Mouse (Mus musculus) kidney, embryonic 15.5 days (tissue): Measurements from ENCODE around the gene 4930470P17Rik. TPM values are rescaled to one million over a fixed set of nuclear protein-coding genes. Genes with fewer than 3 reads are reported as not detected.
"Not testable (repeated sequence)": the region's sequence is repeated elsewhere in the genome, so short reads cannot be mapped to it uniquely, and the experiment has no call there.

ENCODE experiments used
- ATAC-seq: fragments of 200-750 bp; cut with Nextera tagmentation; replicated peaks from 2 replicates; pipeline ENCODE4 v1.8.0; 2017; ENCODE audit warnings: moderate TSS enrichment; ENCODE audit not compliant: low FRiP score
- H3K27ac ChIP-seq: fragments of 300-500 bp; sonication (generic); 2 replicates; pipeline ENCODE4 v1.5.1; 2015; ENCODE audit warnings: mild to moderate bottlenecking, inconsistent platforms
- H3K27me3 ChIP-seq: fragments of 300-500 bp; sonication (generic); 2 replicates; pipeline ENCODE4 v1.6.1; 2015; ENCODE audit warnings: inconsistent platforms
- H3K36me3 ChIP-seq: fragments of 300-500 bp; sonication (generic); 2 replicates; pipeline ENCODE4 v1.6.1; 2015; ENCODE audit warnings: inconsistent platforms
- H3K4me1 ChIP-seq: fragments of 300-500 bp; sonication (generic); 2 replicates; pipeline ENCODE4 v1.6.1; 2015; ENCODE audit warnings: inconsistent platforms
- H3K4me2 ChIP-seq: fragments of 300-500 bp; sonication (generic); 2 replicates; pipeline ENCODE4 v1.6.1; 2015; ENCODE audit warnings: moderate library complexity, mild to moderate bottlenecking, inconsistent platforms
- H3K4me3 ChIP-seq: fragments of 300-500 bp; sonication (generic); replicated peaks from 2 replicates; pipeline ENCODE4 v1.5.1; 2015; ENCODE audit warnings: mild to moderate bottlenecking, inconsistent platforms
- H3K9ac ChIP-seq: fragments of 300-500 bp; sonication (generic); 2 replicates; pipeline ENCODE4 v1.6.1; 2015; ENCODE audit warnings: mild to moderate bottlenecking, inconsistent platforms
- H3K9me3 ChIP-seq: fragments of 300-500 bp; sonication (generic); replicated peaks from 2 replicates; pipeline ENCODE4 v1.6.1; 2016; ENCODE audit warnings: inconsistent platforms
- WGBS: fragments of 180-500 bp; shearing (Covaris S2); methylation state at CpG from one replicate; pipeline ENCODE4 v1.1.7; 2015; ENCODE audit warnings: mixed read lengths; 5-methylcytosine and 5-hydroxymethylcytosine counted together
- polyA plus RNA-seq: library from polyadenylated mRNA; unstranded; fragments of >200 nt; fragmentation: Nextera tagmentation; extraction: Ambion mirVana; gene quantifications from 2 replicates; pipeline ENCODE4 v1.2.1, GENCODE M21; 2015

Gene 4930470P17Rik
- polyA plus RNA-seq, 1 experiment from 2014 or later: not detected

DNA sequence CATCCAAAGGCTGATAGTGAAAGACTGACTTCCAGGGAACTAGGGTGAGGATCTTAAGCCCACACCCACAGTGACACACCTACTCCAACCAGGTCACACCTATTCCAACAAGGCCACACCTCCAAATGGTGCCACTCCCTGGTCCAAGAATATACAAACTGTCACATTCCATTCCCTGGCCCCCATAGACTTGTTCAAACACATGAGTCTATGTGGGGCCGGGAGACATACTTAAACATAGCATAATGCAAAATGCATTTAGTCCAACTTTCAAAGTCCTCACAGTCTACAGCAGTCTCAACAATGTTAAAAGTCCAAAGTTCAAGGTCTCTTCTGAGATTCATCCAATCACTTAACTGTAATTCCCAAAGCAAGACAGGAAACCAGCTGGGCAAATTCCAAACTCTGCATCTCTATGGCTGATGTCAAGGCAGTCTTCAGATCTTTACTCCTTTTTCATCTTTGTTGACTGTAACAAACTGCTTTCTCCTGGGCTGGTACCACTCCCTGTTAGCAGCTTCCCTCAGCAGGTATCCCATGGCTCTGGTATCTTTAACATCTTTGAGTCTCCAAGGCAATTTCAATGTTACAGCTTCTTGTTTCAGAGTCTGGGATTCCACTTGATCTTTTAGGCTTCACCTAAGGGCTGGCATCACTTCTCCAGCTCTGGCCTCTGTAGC, 22.5 kb upstream of the 4930470P17Rik start:
- H3K9ac ChIP-seq, H3K27ac ChIP-seq, H3K36me3 ChIP-seq, H3K4me2 ChIP-seq, H3K9me3 ChIP-seq, H3K4me3 ChIP-seq, H3K27me3 ChIP-seq, H3K4me1 ChIP-seq, ATAC-seq: not testable (repeated sequence)
- WGBS: 89% methylated on average over 1 of the region's 1 CpGs

DNA sequence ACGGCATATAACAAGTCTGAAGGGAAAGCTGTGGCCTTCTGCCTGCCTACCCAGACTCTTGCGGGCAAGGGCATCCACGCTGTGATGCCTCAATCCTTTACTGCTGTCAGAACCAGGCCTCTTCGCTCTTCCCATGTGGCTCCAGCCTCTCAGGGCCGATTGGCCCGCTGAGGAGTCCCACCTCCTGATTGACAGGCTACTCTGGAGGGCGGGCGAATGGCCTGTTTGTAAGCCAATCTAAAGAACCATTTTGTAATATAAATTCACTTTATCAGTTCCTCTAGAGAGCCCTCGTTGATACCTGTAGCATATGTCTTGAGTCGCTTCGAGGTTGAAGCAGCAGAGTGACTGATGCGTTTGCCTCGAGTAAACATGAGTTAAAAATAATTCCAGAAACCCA, 21.2 kb upstream of the 4930470P17Rik start:
- 91% methylated on average over 13 of the region's 13 CpGs for WGBS
- Histone ChIP-seq H3K4me2 (no peak overlapping the region), H3K4me3 (no peak overlapping the region), H3K9me3 (no peaks in the 10 kb centered on the region), H3K9ac (no peak overlapping the region), H3K27ac (no peak overlapping the region), H3K27me3 (no peaks in the 10 kb centered on the region), H3K4me1 (no peaks in the 10 kb centered on the region), H3K36me3 (no peaks in the 10 kb centered on the region)
- no peak for ATAC-seq

DNA sequence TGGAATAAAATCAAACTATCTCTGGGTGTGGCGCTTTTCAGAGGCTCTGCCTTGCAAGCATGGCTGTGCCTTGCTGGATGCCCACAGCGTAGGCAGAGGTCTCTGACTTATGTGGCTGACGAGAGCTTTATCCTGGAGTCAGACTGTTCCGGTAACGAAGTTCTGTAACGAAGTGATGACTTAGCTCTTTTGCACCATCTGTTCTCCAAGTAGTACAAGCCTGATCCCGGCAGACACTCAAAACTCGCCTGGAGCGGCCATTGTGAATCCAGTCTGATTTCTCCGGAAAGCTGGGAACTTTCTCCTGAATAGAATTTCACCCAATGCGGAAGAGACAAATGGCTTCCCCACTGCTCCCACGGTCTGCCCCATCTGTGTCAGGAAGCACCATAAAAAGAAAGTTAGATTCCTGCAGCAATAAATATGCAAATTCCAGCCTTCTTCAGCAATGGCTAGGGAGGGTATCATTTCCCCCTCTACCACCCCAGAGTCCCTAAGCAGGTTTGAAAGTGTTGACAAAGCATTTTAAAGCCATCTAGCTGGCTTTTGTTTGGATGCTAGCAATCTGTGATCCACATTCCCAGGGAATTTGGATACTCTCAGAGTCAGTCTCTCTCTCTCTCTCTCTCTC, 17.2 kb upstream of the 4930470P17Rik start:
- Histone ChIP-seq H3K9me3 (no peaks in the 10 kb centered on the region), H3K4me3 (no peak overlapping the region), H3K9ac (no peak overlapping the region), H3K27me3 (no peaks in the 10 kb centered on the region), H3K4me1 (no peaks in the 10 kb centered on the region), H3K4me2 (no peak overlapping the region), H3K27ac (no peak overlapping the region), H3K36me3 (no peaks in the 10 kb centered on the region)
- ATAC-seq: no peak
- 65% methylated on average over 12 of the region's 12 CpGs for WGBS

DNA sequence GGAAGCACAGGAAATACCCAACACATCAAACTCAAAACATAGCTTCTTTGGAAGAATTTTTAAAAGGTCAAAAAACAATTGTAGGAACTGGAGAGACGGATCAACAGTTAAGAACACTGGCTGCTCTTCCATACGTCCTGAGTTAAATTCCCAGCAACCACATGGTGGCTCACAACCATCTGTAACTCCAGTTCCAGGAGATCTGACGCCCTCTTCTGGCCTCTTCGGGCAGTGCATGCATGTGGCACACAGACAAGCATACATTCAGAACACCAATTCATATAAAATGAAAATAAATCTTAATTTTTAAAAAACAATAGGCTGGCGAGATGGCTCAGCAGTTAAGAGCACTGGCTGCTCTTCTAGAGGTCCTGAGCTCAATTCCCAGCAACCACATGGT, 10.0 kb upstream of the 4930470P17Rik start:
- WGBS: 88% methylated on average over 5 of the region's 5 CpGs
- not testable (repeated sequence) for ATAC-seq

DNA sequence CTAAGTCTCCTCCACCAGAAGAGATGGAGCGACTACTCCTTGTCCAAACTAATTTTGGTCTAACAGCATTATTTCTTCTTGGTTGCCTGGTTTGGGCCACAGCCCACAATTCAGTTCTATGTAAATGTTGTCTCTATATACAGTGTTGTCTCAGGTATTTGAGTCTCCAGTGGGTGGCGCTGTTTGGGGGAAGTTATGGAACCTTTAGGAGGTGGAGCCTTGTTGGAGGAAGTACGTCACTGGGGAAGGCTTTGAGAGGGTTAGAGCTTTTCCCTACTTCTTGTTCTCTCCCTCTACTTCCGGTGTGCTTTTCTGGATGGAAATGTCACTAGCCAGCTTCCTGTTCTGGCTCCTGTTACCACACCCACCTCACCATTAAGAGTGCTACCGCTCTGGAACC, 646 bp downstream of the 4930470P17Rik start:
- ATAC-seq: no peak

More for the DNA sequence above, 10.0 kb upstream of the 4930470P17Rik start:
- H3K4me1 ChIP-seq, H3K27ac ChIP-seq, H3K4me2 ChIP-seq, H3K36me3 ChIP-seq, H3K9me3 ChIP-seq, H3K27me3 ChIP-seq, H3K9ac ChIP-seq, H3K4me3 ChIP-seq: not testable (repeated sequence)

DNA sequence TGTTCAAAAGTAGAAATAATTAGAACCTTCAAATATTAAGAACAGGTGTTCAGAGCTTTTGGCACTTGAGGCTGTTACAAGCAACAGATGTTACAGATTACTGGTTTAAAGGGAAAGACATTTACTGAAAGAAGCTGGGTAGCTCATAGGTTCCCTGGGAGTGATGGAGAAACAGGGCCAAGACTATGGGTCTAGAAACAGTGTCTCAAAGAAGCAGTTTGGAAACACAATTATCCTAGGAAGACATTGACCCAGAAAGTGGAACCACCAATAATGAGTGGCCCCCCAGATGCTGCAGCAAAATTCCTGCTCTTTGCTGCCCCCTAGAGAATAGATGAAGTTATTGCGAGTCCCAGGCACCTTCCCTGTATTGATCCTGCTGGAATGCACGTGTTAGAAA, 4.2 kb downstream of the 4930470P17Rik start:
- no peak overlapping the region for H3K27ac ChIP-seq
- H3K27me3 ChIP-seq: no peaks in the 10 kb centered on the region
- WGBS: 13% methylated on average over 2 of the region's 2 CpGs
- no peaks in the 10 kb centered on the region for H3K4me1 ChIP-seq
- H3K4me2 ChIP-seq: no peak overlapping the region
- H3K9ac ChIP-seq: no peak overlapping the region
- H3K9me3 ChIP-seq: no peaks in the 10 kb centered on the region
- no peak for ATAC-seq
- H3K36me3 ChIP-seq: no peaks in the 10 kb centered on the region
- no peak overlapping the region for H3K4me3 ChIP-seq

More for the DNA sequence above, 646 bp downstream of the 4930470P17Rik start:
- Histone ChIP-seq H3K27me3 (no peaks in the 10 kb centered on the region), H3K4me3 (no peak overlapping the region), H3K36me3 (no peaks in the 10 kb centered on the region), H3K27ac (no peak overlapping the region), H3K4me2 (no peak overlapping the region), H3K9ac (no peak overlapping the region), H3K4me1 (no peaks in the 10 kb centered on the region), H3K9me3 (no peaks in the 10 kb centered on the region)
- 76% methylated on average over 5 of the region's 5 CpGs for WGBS

DNA sequence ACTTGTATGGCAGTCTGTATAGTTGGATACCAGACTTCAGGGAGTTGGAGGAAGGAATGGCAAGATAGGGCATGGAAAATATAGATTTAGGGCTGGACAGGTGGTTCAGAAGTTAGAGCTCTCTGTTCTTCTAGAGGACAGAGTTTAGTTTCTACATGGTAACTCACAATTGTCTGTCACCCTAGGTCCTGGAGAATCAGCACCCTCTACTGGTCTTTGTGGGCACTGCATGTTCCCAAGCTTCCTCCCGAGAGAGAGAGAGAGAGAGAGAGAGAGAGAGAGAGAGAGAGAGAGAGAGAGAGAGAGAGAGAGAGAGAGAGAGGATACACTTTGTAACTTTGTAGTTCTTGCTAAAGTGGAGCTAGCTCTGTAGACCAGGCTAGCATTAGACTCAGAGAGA, 5.1 kb downstream of the 4930470P17Rik start:
- Histone ChIP-seq H3K9ac (no peak overlapping the region), H3K4me1 (no peaks in the 10 kb centered on the region), H3K36me3 (no peaks in the 10 kb centered on the region), H3K4me2 (no peak overlapping the region), H3K27ac (no peak overlapping the region), H3K4me3 (no peak overlapping the region), H3K27me3 (no peaks in the 10 kb centered on the region), H3K9me3 (no peaks in the 10 kb centered on the region)
- WGBS: 0% methylated on average over 1 of the region's 1 CpGs
- no peak for ATAC-seq

DNA sequence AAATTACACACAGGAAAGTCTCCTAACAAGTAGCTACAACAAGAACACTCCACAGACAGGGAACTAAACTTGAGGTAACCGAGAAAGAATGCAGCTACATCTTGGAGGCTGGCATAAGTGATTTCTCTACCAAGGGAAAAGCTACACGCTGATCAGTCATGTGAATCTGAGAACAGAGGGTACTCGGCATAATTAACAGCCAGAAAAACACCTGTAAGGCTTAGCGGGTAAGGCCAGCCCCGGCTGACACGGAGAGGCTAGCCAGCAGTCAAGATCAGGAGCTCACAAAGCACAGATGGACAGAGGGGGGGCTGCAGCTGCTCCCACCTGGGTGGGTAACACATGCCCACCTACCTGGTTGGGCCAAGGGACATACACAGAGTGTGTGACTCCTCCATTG, 9.7 kb downstream of the 4930470P17Rik start:
- peaks cover 6% of the 10 kb centered on the region; the same call in 1 of the 2 replicates for H3K4me1 ChIP-seq
- H3K27me3 ChIP-seq: no peaks in the 10 kb centered on the region
- ATAC-seq: no peak
- no peak overlapping the region for H3K27ac ChIP-seq
- H3K9ac ChIP-seq: no peak overlapping the region
- H3K4me2 ChIP-seq: no peak overlapping the region
- 47% methylated on average over 6 of the region's 6 CpGs for WGBS
- no peaks in the 10 kb centered on the region for H3K36me3 ChIP-seq
- H3K4me3 ChIP-seq: no peak overlapping the region
- H3K9me3 ChIP-seq: no peaks in the 10 kb centered on the region

DNA sequence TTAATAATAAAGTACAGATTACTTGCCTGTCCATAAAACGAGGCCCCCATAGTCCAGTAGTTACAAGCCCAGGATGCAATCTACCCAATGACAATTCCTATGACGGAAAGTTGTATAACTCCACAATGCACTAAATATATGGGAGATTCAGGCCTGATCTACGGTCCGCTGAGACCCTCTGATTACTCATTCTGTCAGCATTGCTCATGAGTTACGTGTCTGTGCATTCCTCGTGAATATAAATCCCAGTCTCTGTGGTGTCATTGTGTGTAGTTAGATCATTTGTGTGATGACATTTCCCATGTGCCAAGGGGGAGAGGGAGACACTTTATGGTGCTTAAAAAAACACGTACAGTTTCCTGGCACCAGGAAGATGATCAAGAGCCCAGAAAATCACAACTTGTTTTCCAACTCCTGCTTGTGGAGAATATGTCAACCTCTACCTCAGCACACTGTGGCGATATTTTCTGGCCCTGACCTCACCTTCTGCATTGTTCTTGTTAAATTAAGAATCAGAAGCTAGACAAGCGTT, 13.4 kb downstream of the 4930470P17Rik start:
- peaks cover 11% of the 10 kb centered on the region; the same call in 1 of the 2 replicates for H3K4me1 ChIP-seq
- 41% methylated on average over 9 of the region's 9 CpGs for WGBS
- H3K4me2 ChIP-seq: no peak overlapping the region
- H3K9ac ChIP-seq: no peak overlapping the region
- H3K27ac ChIP-seq: no peak overlapping the region
- no peak overlapping the region for H3K4me3 ChIP-seq
- no peaks in the 10 kb centered on the region for H3K36me3 ChIP-seq
- H3K27me3 ChIP-seq: no peaks in the 10 kb centered on the region
- no peaks in the 10 kb centered on the region for H3K9me3 ChIP-seq
- ATAC-seq: no peak

DNA sequence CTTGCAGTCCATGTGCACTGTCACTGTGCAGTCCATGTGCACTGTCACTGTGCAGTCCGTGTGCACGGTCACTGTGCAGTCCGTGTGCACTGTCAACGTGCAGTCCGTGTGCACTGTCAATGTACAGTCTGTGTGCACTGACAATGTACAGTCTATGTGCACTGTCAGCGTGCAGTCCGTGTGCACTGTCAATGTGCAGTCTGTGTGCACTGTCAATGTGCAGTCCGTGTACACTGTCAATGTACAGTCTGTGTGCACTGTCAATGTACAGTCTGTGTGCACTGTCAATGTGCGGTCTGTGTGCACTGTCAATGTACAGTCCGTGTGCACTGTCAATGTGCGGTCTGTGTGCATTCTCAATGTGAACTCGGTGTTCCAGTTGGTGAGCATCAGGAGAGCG, 17.1 kb downstream of the 4930470P17Rik start:
- Histone ChIP-seq H3K9me3 (no peaks in the 10 kb centered on the region), H3K4me2 (no peak overlapping the region), H3K27ac (no peak overlapping the region), H3K4me3 (no peak overlapping the region), H3K9ac (no peak overlapping the region), H3K4me1 (peaks cover 5% of the 10 kb centered on the region; the same call in 1 of the 2 replicates), H3K36me3 (no peaks in the 10 kb centered on the region), H3K27me3 (no peaks in the 10 kb centered on the region)
- ATAC-seq: no peak
- 95% methylated on average over 13 of the region's 13 CpGs for WGBS

DNA sequence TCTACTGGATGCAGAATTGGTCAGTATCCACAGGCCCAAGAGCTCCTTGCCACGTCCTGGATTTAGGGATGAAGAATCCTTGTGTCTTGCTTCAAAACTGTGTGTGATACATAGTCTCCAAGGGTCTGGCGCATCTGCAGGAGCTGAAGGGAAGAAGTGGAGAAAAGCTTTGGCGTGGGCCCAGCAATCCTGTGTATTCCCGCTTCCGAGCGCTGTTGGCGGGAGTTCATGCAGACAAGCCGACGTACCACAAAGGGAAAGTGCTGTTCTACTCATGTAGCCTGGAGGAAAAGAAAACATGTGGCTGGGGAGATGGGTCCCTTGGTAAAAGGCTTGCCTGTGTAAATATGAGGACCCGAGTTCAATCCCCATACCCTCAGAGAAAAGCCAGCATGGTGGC, 22.3 kb downstream of the 4930470P17Rik start:
- Histone ChIP-seq H3K4me1 (no peaks in the 10 kb centered on the region), H3K4me2 (no peak overlapping the region), H3K27me3 (no peaks in the 10 kb centered on the region), H3K9me3 (no peaks in the 10 kb centered on the region), H3K27ac (no peak overlapping the region), H3K9ac (no peak overlapping the region), H3K36me3 (no peaks in the 10 kb centered on the region), H3K4me3 (no peak overlapping the region)
- no peak for ATAC-seq
- 78% methylated on average over 10 of the region's 10 CpGs for WGBS

DNA sequence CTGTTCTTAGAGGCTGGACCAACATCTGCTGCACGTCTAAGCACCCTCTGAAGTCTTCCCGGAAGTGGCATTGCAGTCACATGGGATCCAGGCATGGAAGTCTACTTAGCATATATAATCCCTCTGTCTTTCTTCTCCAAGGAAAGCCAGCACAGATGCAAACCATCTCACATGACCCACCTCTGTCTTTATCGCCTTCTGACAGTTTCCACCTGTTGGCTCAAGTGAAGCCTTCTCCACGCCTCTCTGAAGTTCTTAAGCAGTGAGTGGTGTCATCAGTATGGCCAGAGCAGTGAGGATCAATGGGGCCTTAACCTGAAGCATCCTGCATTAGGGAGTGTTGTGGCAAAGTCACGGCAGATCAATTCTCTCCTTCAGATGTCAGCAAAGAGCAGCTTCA, 23.2 kb downstream of the 4930470P17Rik start:
- no peaks in the 10 kb centered on the region for H3K9me3 ChIP-seq
- no peak overlapping the region for H3K4me2 ChIP-seq
- H3K4me1 ChIP-seq: no peaks in the 10 kb centered on the region
- H3K36me3 ChIP-seq: no peaks in the 10 kb centered on the region
- no peak overlapping the region for H3K4me3 ChIP-seq
- H3K27me3 ChIP-seq: no peaks in the 10 kb centered on the region
- WGBS: 35% methylated on average over 5 of the region's 5 CpGs
- no peak overlapping the region for H3K9ac ChIP-seq
- ATAC-seq: no peak
- H3K27ac ChIP-seq: no peak overlapping the region
